Mouse (Mus musculus) embryonic facial prominence, embryonic 11.5 days (tissue): ENCODE data around the gene Pdap1. TPM values are rescaled to one million over a fixed set of nuclear protein-coding genes. Genes with fewer than 3 reads are reported as not detected.
A peak's percentile ranks its signal among the peaks of the same experiment; 100 is the strongest.
"Not testable (repeated sequence)": the region's sequence is repeated elsewhere in the genome, so short reads cannot be mapped to it uniquely, and the experiment has no call there.

Experiments
- ATAC-seq: fragments of 200-750 bp; cut with Nextera tagmentation; replicated peaks from 2 replicates; pipeline ENCODE4 v1.8.0; 2017; ENCODE audit warnings: low read depth; ENCODE audit not compliant: insufficient number of reproducible peaks, low FRiP score, low TSS enrichment
- DNase-seq: peaks from one replicate; pipeline ENCODE4 v3.0.0-alpha.2; 2015; ENCODE audit warnings: low spot score
- H3K27ac ChIP-seq: fragments of 300-500 bp; sonication (generic); replicated peaks from 2 replicates; pipeline ENCODE4 v1.5.1; 2014; ENCODE audit warnings: mild to moderate bottlenecking, low read depth, low read length, control low read depth
- H3K27me3 ChIP-seq: fragments of 300-500 bp; sonication (generic); 2 replicates; pipeline ENCODE4 v1.6.1; 2014; ENCODE audit warnings: mild to moderate bottlenecking, low read length, moderate library complexity, mixed read lengths; ENCODE audit not compliant: control insufficient read depth, insufficient read depth
- H3K36me3 ChIP-seq: fragments of 300-500 bp; sonication (generic); replicated peaks from 2 replicates; pipeline ENCODE4 v1.6.1; 2014; ENCODE audit warnings: low read depth, mild to moderate bottlenecking, low read length, moderate library complexity, mixed read lengths; ENCODE audit not compliant: control insufficient read depth, insufficient read depth
- H3K4me1 ChIP-seq: fragments of 300-500 bp; sonication (generic); 2 replicates; pipeline ENCODE4 v1.6.1; 2014; ENCODE audit warnings: low read length, mixed read lengths; ENCODE audit not compliant: control insufficient read depth, insufficient read depth
- H3K4me2 ChIP-seq: fragments of 300-500 bp; sonication (generic); 2 replicates; pipeline ENCODE4 v1.6.1; 2014; ENCODE audit warnings: low read depth, mild to moderate bottlenecking, control low read depth, low read length, moderate library complexity
- H3K4me3 ChIP-seq: fragments of 300-500 bp; sonication (generic); 2 replicates; pipeline ENCODE4 v1.5.1; 2014; ENCODE audit warnings: low read depth, low read length, control low read depth
- H3K9ac ChIP-seq: fragments of 300-500 bp; sonication (generic); replicated peaks from 2 replicates; pipeline ENCODE4 v1.6.1; 2014; ENCODE audit warnings: mild to moderate bottlenecking, control low read depth, low read length
- H3K9me3 ChIP-seq: fragments of 300-500 bp; sonication (generic); replicated peaks from 2 replicates; pipeline ENCODE4 v1.6.1; 2016; ENCODE audit warnings: mild to moderate bottlenecking, low read length, inconsistent platforms, mixed read lengths; ENCODE audit not compliant: control insufficient read depth
- WGBS: fragments of 180-500 bp; shearing (Covaris S2); extraction: QIAGEN DNeasy Blood & Tissue Kit; methylation state at CpG from one replicate; pipeline ENCODE4 v1.1.7; 2014; 5-methylcytosine and 5-hydroxymethylcytosine counted together
- polyA plus RNA-seq: library from polyadenylated mRNA; unstranded; fragments of >200 nt; fragmentation: Nextera tagmentation; extraction: Ambion mirVana; gene quantifications from 2 replicates; pipeline ENCODE4 v1.2.1, GENCODE M21; 2014

Pdap1 gene
- polyA plus RNA-seq, 1 experiment from 2014 or later: 121 TPM

DNA sequence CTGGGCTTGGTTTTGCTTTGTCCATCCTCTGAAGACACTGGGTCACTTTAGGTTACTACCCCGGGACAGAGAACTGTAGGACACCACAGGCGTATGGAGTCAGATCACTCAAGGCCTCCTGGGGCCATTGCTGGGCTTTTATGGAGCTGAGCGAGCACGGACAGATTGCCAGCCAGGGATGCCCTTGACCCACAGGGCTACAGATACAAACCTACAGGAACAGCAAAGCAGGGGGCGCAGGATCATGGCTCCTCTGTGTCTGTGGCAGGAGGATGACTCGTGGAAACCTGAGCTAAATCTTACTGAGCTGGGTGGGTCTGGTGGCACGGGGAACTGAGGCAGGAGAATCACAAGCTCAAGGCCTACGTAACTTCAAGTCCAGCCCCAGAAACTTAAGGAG, 27.5 kb downstream of the Pdap1 start:
- no peak overlapping the region for H3K4me3 ChIP-seq
- 80% methylated on average over 8 of the region's 8 CpGs for WGBS
- no peak for DNase-seq
- H3K4me2 ChIP-seq: no peak overlapping the region
- peaks cover 7% of the 10 kb centered on the region for H3K27me3 ChIP-seq
- no peak overlapping the region for H3K27ac ChIP-seq
- peaks cover 4% of the 10 kb centered on the region for H3K36me3 ChIP-seq
- no peak for ATAC-seq
- no peak overlapping the region for H3K9ac ChIP-seq
- no peaks in the 10 kb centered on the region for H3K9me3 ChIP-seq
- no peaks in the 10 kb centered on the region for H3K4me1 ChIP-seq

DNA sequence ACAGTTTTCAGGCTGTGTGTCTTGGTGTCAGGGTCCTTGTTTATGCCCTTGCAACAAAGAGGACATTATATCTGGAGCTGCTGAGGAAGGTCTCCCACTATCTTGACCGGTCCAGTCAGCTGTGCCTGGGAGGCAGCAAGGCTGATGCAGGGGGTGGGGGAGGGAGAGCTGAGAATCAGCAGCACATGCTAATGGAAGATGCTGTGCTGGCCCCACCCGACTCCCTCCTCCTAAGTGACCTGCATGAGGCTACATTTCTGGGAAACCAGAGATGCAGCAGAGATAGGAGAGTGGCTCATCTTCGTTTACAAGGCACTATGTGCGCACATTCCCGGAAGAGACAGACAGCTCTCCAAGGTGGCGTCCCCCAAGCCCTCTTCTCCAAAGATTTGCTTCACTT, 29.6 kb downstream of the Pdap1 start:
- peaks cover 8% of the 10 kb centered on the region for H3K36me3 ChIP-seq
- ATAC-seq (no peak), DNase-seq (no peak)
- H3K27ac ChIP-seq: no peak overlapping the region
- peaks cover 7% of the 10 kb centered on the region for H3K27me3 ChIP-seq
- WGBS: 79% methylated on average over 6 of the region's 6 CpGs
- no peaks in the 10 kb centered on the region for H3K4me1 ChIP-seq
- no peak overlapping the region for H3K4me2 ChIP-seq
- H3K4me3 ChIP-seq: no peak overlapping the region
- H3K9ac ChIP-seq: no peak overlapping the region
- no peaks in the 10 kb centered on the region for H3K9me3 ChIP-seq

DNA sequence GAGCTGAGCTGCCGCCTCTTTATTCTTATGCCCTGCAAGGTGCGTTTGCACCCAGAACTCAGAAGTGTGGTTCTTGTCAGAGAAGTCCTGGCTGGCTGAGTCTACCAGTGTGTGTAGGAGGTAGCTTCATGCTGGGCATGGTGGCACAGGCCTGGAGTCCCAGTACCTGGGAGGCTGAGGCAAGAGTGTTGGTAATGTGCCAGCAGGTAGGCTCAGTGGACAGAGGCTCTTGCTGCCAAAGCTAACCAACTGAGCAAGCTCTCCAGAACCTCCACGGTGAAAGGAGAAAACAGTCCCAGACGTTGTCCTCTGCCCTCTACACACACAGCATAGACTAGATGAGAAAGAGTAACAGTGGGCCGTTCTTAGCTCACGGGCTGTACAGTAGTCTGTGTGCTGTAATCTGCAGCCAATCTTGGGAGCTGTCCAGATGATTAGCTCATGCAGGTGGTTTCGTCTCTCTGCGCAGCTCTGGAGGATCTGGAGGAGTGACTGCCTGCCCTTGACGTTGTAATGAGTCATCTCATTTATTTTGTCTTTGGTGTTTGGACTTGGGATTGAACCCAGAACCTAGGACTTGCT, 34.3 kb downstream of the Pdap1 start:
- no peak overlapping the region for H3K4me2 ChIP-seq
- H3K27me3 ChIP-seq: no peaks in the 10 kb centered on the region
- 92% methylated on average over 9 of the region's 9 CpGs for WGBS
- no peaks in the 10 kb centered on the region for H3K4me1 ChIP-seq
- no peak overlapping the region for H3K4me3 ChIP-seq
- ATAC-seq (no peak), DNase-seq (no peak)
- no peak overlapping the region for H3K9ac ChIP-seq
- no peak overlapping the region for H3K27ac ChIP-seq
- no peaks in the 10 kb centered on the region for H3K9me3 ChIP-seq
- peaks cover 15% of the 10 kb centered on the region for H3K36me3 ChIP-seq

DNA sequence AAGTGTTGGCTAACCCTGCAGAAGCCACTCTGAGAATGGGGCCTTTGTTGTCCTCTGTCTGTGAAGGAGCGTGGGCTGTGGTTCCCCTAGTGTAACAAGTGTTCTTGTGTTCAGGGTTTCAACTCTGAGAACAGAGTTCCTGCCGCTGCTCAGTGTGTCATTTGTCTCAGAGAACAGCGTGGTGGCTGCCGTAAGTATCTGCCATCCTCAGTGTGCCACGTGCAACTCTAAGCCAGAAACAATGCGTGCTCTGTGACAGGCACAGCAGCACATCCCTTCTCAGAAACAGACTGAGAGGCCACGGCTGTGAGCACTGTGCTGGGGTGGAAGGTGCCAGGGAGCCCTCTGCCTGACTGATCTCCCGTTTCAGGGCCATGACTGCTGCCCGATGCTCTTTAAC, 35.7 kb downstream of the Pdap1 start:
- DNase-seq: no peak
- no peak overlapping the region for H3K9ac ChIP-seq
- H3K36me3 ChIP-seq: peaks cover 11% of the 10 kb centered on the region
- WGBS: 49% methylated on average over 9 of the region's 9 CpGs
- H3K27ac ChIP-seq: no peak overlapping the region
- no peak overlapping the region for H3K4me2 ChIP-seq
- H3K4me3 ChIP-seq: no peak overlapping the region
- ATAC-seq: no peak
- H3K27me3 ChIP-seq: no peaks in the 10 kb centered on the region
- H3K4me1 ChIP-seq: no peaks in the 10 kb centered on the region
- H3K9me3 ChIP-seq: no peaks in the 10 kb centered on the region

DNA sequence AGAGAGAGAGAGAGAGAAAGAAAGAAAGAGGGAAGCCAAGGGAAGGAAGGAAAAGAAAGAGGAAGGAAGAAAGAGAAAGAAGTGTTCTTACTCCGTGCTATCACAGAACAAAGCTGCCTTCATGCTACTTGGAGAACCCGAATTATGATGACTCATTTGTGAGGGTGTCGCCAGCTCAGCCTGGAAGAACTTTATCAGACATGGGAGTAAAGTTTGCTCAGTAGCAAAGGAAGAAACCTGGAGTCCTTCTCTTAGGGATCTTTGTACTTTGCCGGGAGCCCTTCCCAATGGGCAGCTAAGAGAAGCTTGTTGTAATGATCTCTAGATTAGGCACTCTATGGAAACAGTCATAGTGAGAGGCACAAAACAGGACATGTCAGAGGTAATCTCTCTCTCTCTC, 37.3 kb downstream of the Pdap1 start:
- Histone ChIP-seq H3K27ac (no peak overlapping the region), H3K9me3 (no peaks in the 10 kb centered on the region), H3K4me3 (no peak overlapping the region), H3K9ac (no peak overlapping the region), H3K4me2 (no peak overlapping the region), H3K4me1 (no peaks in the 10 kb centered on the region), H3K36me3 (peaks cover 11% of the 10 kb centered on the region), H3K27me3 (no peaks in the 10 kb centered on the region)
- 92% methylated on average over 4 of the region's 4 CpGs for WGBS
- ATAC-seq (no peak), DNase-seq (no peak)

DNA sequence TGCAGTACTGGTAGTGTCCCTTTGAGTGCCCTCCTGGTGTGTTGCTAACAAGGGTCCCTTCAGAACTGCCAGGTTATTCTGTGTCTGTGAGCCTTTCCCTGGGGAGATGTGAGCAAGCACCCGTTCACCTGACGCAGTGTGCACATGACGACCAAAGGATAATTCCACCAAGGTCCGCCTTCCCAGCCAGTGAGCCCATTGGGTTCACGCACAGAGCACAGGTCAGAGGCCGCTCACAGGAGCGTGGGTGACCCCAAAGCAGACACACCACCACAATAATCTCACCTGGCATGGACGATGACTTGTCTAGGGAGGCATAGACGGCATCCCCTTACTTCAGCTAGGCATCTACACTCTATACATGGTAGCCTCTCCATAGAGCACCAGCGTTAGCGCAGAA, 38.6 kb downstream of the Pdap1 start:
- H3K4me2 ChIP-seq, H3K9me3 ChIP-seq, DNase-seq, H3K27me3 ChIP-seq, H3K27ac ChIP-seq, H3K4me3 ChIP-seq, H3K9ac ChIP-seq, H3K4me1 ChIP-seq: not testable (repeated sequence)
- peak; percentile 58; the same call in 1 of the 2 replicates for ATAC-seq
- WGBS: 95% methylated on average over 11 of the region's 11 CpGs
- peaks cover 11% of the 10 kb centered on the region for H3K36me3 ChIP-seq

DNA sequence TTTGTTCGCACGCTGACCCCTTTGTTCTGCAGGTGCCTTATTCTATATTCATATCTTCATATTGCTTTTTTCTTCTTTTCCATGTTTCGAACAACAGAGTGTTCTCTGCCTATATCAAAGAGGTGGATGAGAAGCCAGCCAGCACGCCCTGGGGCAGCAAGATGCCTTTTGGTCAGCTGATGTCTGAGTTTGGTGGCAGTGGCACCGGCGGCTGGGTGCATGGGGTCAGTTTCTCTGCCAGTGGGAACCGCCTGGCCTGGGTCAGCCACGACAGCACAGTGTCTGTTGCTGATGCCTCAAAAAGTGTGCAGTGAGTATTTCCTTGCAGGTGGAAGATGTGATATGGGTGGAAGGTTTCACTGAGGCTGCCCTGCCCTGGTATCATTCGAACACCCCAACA, 39.1 kb downstream of the Pdap1 start:
- ATAC-seq (no peak), DNase-seq (no peak)
- Histone ChIP-seq H3K27me3 (no peaks in the 10 kb centered on the region), H3K36me3 (peaks cover 14% of the 10 kb centered on the region), H3K4me3 (no peak overlapping the region), H3K27ac (no peak overlapping the region), H3K4me2 (no peak overlapping the region), H3K9me3 (no peaks in the 10 kb centered on the region), H3K4me1 (no peaks in the 10 kb centered on the region), H3K9ac (no peak overlapping the region)
- 97% methylated on average over 9 of the region's 9 CpGs for WGBS

DNA sequence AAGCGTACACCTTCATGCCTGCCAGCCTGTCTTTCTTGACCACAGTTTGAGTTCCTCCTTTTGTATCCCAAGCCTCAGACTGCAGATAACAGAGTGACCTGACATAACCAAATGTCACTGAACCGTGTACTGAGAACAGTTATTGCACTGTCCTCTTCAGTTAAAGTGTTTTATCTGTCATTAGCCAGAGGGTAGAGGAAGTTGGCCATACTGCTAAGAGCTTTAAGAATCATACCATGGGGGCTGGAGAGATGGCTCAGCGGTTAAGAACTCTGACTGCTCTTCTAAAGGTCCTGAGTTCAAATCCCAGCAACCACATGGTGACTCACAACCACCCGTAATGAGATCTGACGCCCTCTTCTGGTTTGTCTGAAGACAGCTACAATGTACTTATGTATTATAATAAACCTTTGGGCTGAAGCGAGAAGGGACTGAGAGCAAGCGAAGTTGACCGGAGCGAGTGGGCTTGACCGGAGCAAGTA, 41.7 kb downstream of the Pdap1 start:
- no peaks in the 10 kb centered on the region for H3K9me3 ChIP-seq
- H3K27me3 ChIP-seq: no peaks in the 10 kb centered on the region
- H3K36me3 ChIP-seq: peaks cover 3% of the 10 kb centered on the region
- H3K4me3 ChIP-seq: no peak overlapping the region
- no peak overlapping the region for H3K9ac ChIP-seq
- no peak overlapping the region for H3K4me2 ChIP-seq
- WGBS: 90% methylated on average over 10 of the region's 10 CpGs
- no peak overlapping the region for H3K27ac ChIP-seq
- ATAC-seq (no peak), DNase-seq (no peak)
- H3K4me1 ChIP-seq: no peaks in the 10 kb centered on the region
